Mouse (Mus musculus): ENCODE results near the gene Cx3cr1. TPM values are rescaled to one million over a fixed set of nuclear protein-coding genes. Genes with fewer than 3 reads are reported as not detected.

The Cx3cr1 gene
- polyA plus RNA-seq, 1 experiment, result 14.4 TPM

- Histone ChIP-seq H3K27me3 (ENCODE audit: control insufficient read depth, insufficient read depth, low read length) (no peaks in the 10 kb centered on the region), H3K4me1 (ENCODE audit: control insufficient read depth, insufficient read depth, insufficient read length) (peaks cover 2% of the 10 kb centered on the region; the same call in 1 of the 2 replicates), H3K4me3 (ENCODE audit: extremely low read depth, insufficient read depth, insufficient read length) (no peak overlapping the region), H3K27ac (ENCODE audit: insufficient read depth, low read length) (no peak overlapping the region), H3K36me3 (ENCODE audit: control insufficient read depth, insufficient read depth, low read length) (no peaks in the 10 kb centered on the region)
- no peak for DNase-seq (ENCODE audit: low read depth in 1 of 2, low spot score in 2 of 2)
- TF ChIP-seq CTCF (IDR thresholded peaks at IDR 0.05; ENCODE audit: extremely low read depth, insufficient read depth, insufficient read length, insufficient replicate concordance) (no peak), POLR2A (IDR thresholded peaks at IDR 0.05; ENCODE audit: low read depth, low read length) (no peak)
- 78% methylated on average over 9 of the region's 9 CpGs for WGBS
Measured at GRCm38 (mm10) chr9:119958835-119959234, 110.8 kb downstream of the Cx3cr1 start.

GRCm38 (mm10) chr9:119951388-119951787 is 118.3 kb downstream of the Cx3cr1 start:
- TF ChIP-seq POLR2A (IDR thresholded peaks at IDR 0.05; ENCODE audit: low read depth, low read length) (no peak), CTCF (IDR thresholded peaks at IDR 0.05; ENCODE audit: extremely low read depth, insufficient read depth, insufficient read length, insufficient replicate concordance) (no peak)
- Histone ChIP-seq H3K4me1 (ENCODE audit: control insufficient read depth, insufficient read depth, insufficient read length) (no peaks in the 10 kb centered on the region), H3K27me3 (ENCODE audit: control insufficient read depth, insufficient read depth, low read length) (no peaks in the 10 kb centered on the region), H3K36me3 (ENCODE audit: control insufficient read depth, insufficient read depth, low read length) (no peaks in the 10 kb centered on the region), H3K4me3 (ENCODE audit: extremely low read depth, insufficient read depth, insufficient read length) (no peak overlapping the region), H3K27ac (ENCODE audit: insufficient read depth, low read length) (no peak overlapping the region)
- WGBS, result 89% methylated on average over 9 of the region's 9 CpGs
- no peak for DNase-seq (ENCODE audit: low read depth in 1 of 2, low spot score in 2 of 2)

DNA sequence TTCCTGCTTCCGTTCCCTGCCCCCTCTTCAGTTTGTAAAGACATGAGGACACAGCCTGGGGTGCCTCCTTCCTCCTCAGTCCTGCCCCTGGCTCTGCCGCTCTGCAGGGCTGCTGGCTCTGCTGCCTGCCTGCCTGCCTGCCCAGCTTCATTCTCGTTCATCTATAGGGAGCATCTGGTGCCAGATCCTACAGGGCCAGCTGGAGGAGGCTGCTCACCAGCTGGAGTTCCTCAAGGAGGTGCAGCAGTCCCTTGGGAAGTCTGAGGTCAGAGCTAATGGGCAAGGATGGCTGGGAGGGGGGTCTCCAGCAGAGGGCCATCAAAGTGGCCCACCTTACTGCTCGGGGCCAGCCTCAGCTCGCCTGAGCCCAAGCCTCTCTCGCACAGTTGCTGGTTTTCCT is 119.2 kb downstream of the Cx3cr1 start:
- Histone ChIP-seq H3K27ac (ENCODE audit: insufficient read depth, low read length) (no peak overlapping the region), H3K4me3 (ENCODE audit: extremely low read depth, insufficient read depth, insufficient read length) (no peak overlapping the region), H3K36me3 (ENCODE audit: control insufficient read depth, insufficient read depth, low read length) (no peaks in the 10 kb centered on the region), H3K4me1 (ENCODE audit: control insufficient read depth, insufficient read depth, insufficient read length) (no peaks in the 10 kb centered on the region), H3K27me3 (ENCODE audit: control insufficient read depth, insufficient read depth, low read length) (no peaks in the 10 kb centered on the region)
- DNase-seq (ENCODE audit: low read depth in 1 of 2, low spot score in 2 of 2), result no peak
- TF ChIP-seq POLR2A (IDR thresholded peaks at IDR 0.05; ENCODE audit: low read depth, low read length) (no peak), CTCF (IDR thresholded peaks at IDR 0.05; ENCODE audit: extremely low read depth, insufficient read depth, insufficient read length, insufficient replicate concordance) (no peak)
- 81% methylated on average over 6 of the region's 6 CpGs for WGBS

GRCm38 (mm10) chr9:119948804-119949203 is 120.9 kb downstream of the Cx3cr1 start:
- Histone ChIP-seq H3K4me3 (ENCODE audit: extremely low read depth, insufficient read depth, insufficient read length) (no peak overlapping the region), H3K4me1 (ENCODE audit: control insufficient read depth, insufficient read depth, insufficient read length) (no peaks in the 10 kb centered on the region), H3K27ac (ENCODE audit: insufficient read depth, low read length) (no peak overlapping the region), H3K27me3 (ENCODE audit: control insufficient read depth, insufficient read depth, low read length) (no peaks in the 10 kb centered on the region), H3K36me3 (ENCODE audit: control insufficient read depth, insufficient read depth, low read length) (no peaks in the 10 kb centered on the region)
- no peak for TF ChIP-seq CTCF (IDR thresholded peaks at IDR 0.05; ENCODE audit: extremely low read depth, insufficient read depth, insufficient read length, insufficient replicate concordance)
- TF ChIP-seq POLR2A (IDR thresholded peaks at IDR 0.05; ENCODE audit: low read depth, low read length), result no peak
- 17% methylated on average over 3 of the region's 3 CpGs for WGBS
- no peak for DNase-seq (ENCODE audit: low read depth in 1 of 2, low spot score in 2 of 2)

GRCm38 (mm10) chr9:119945173-119945900 is 124.3 kb downstream of the Cx3cr1 start:
- Histone ChIP-seq H3K4me3 (ENCODE audit: extremely low read depth, insufficient read depth, insufficient read length) (no peak overlapping the region), H3K27ac (ENCODE audit: insufficient read depth, low read length) (no peak overlapping the region), H3K4me1 (ENCODE audit: control insufficient read depth, insufficient read depth, insufficient read length) (no peaks in the 10 kb centered on the region), H3K36me3 (ENCODE audit: control insufficient read depth, insufficient read depth, low read length) (no peaks in the 10 kb centered on the region), H3K27me3 (ENCODE audit: control insufficient read depth, insufficient read depth, low read length) (no peaks in the 10 kb centered on the region)
- 71% methylated on average over 12 of the region's 12 CpGs for WGBS
- peak; percentile 66; the same call in 1 of the 2 replicates for TF ChIP-seq CTCF (IDR thresholded peaks at IDR 0.05; ENCODE audit: extremely low read depth, insufficient read depth, insufficient read length, insufficient replicate concordance)
- no peak for TF ChIP-seq POLR2A (IDR thresholded peaks at IDR 0.05; ENCODE audit: low read depth, low read length)
- DNase-seq (ENCODE audit: low read depth in 1 of 2, low spot score in 2 of 2), result peak in 1 of 2 experiments; percentile 30

DNA sequence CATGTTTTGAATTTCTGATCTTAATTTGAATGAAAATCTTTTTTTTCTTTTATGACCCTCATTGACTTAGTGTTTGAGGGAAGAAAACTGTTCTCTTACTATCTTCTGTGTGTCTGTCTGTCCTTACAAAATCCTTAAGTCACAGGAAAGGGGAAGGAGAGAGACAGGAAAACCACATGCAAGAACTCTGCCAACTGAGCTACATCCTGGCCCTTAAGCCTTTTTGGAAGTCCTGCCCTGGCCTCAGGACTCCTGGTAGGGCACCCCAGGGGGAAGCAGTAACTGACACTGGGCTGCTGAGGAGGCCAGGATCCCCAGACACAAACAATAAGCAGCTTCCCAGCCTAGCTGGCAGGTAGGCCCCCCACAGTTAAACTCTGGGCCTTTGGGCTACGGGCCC is 126.4 kb downstream of the Cx3cr1 start:
- no peak overlapping the region for H3K27ac ChIP-seq (ENCODE audit: insufficient read depth, low read length)

DNA sequence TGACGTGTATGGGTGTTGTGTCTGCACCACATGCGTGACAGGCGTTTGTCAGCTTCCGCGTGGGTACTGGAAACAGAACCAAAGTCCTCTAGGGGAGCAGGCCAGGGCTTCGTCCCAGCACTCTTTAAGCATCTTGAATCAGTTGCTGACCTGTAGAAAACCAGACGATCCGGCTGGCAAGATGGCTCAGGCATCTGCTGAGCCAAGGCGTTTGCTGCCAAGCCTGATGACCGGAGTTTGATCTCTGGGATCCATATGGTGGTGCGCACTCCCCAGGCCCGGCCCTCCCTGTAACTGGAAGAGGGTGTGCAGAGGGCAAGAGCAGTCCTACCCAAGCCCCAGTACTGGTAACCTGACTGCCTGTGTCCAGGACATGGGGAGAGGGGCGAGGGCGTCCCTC is 127.8 kb downstream of the Cx3cr1 start:
- DNase-seq (ENCODE audit: low read depth in 1 of 2, low spot score in 2 of 2), result no peak
- Histone ChIP-seq H3K36me3 (ENCODE audit: control insufficient read depth, insufficient read depth, low read length) (no peaks in the 10 kb centered on the region), H3K4me3 (ENCODE audit: extremely low read depth, insufficient read depth, insufficient read length) (no peak overlapping the region), H3K4me1 (ENCODE audit: control insufficient read depth, insufficient read depth, insufficient read length) (peaks cover 11% of the 10 kb centered on the region; the same call in 1 of the 2 replicates), H3K27ac (ENCODE audit: insufficient read depth, low read length) (no peak overlapping the region), H3K27me3 (ENCODE audit: control insufficient read depth, insufficient read depth, low read length) (no peaks in the 10 kb centered on the region)
- WGBS, result 90% methylated on average over 14 of the region's 14 CpGs
- TF ChIP-seq POLR2A (IDR thresholded peaks at IDR 0.05; ENCODE audit: low read depth, low read length) (no peak), CTCF (IDR thresholded peaks at IDR 0.05; ENCODE audit: extremely low read depth, insufficient read depth, insufficient read length, insufficient replicate concordance) (no peak)

More for the DNA sequence above, 126.4 kb downstream of the Cx3cr1 start:
- no peak for DNase-seq (ENCODE audit: low read depth in 1 of 2, low spot score in 2 of 2)
- 50% methylated on average over 1 of the region's 1 CpGs for WGBS
- H3K36me3 ChIP-seq (ENCODE audit: control insufficient read depth, insufficient read depth, low read length), result no peaks in the 10 kb centered on the region
- peaks cover 7% of the 10 kb centered on the region; the same call in 1 of the 2 replicates for H3K4me1 ChIP-seq (ENCODE audit: control insufficient read depth, insufficient read depth, insufficient read length)
- no peak overlapping the region for H3K4me3 ChIP-seq (ENCODE audit: extremely low read depth, insufficient read depth, insufficient read length)
- no peak for TF ChIP-seq CTCF (IDR thresholded peaks at IDR 0.05; ENCODE audit: extremely low read depth, insufficient read depth, insufficient read length, insufficient replicate concordance)
- no peak for TF ChIP-seq POLR2A (IDR thresholded peaks at IDR 0.05; ENCODE audit: low read depth, low read length)
- no peaks in the 10 kb centered on the region for H3K27me3 ChIP-seq (ENCODE audit: control insufficient read depth, insufficient read depth, low read length)

Measured in spleen, adult 2 months (tissue).